Mouse (Mus musculus) cerebellum, adult 2 months (tissue): ENCODE data around the gene 1700028P14Rik.

Experiments
- CTCF ChIP-seq: fragments of 200-500 bp; IDR thresholded peaks from 2 replicates; pipeline ENCODE4 v1.5.1; 2011; ENCODE audit warnings: low read depth, mild to moderate bottlenecking, control low read depth, low read length, moderate library complexity, borderline replicate concordance; ENCODE audit not compliant: insufficient read depth
- POLR2A ChIP-seq: fragments of 200-500 bp; IDR thresholded peaks from 2 replicates; pipeline ENCODE4 v1.6.1; 2011; ENCODE audit warnings: low read length, control low read depth, borderline replicate concordance; ENCODE audit not compliant: insufficient read depth

DNA sequence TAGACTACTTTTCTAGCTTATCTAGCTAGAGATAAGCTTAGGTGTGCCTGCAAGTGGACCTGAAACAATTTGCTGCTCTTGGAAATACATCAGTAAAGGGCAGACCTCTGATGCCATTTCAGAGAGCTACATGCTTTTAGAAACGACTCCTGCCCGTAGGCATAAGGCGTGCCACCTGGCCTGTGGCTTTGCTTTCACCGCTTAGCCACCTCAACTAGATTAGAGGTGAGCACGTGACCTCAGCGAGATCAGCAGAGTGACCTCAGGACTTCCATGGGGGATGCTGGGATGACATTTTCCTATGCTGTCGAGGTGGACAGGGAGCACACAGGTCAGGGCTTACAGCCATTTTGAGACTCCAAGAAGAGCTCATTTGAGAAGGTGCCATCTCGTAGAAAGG is 131.5 kb downstream of the 1700028P14Rik start:
- no peak for TF ChIP-seq CTCF
- no peak for TF ChIP-seq POLR2A
